Mouse (Mus musculus): Measurements from ENCODE around the gene Cdc14a.

GRCm38 (mm10) chr3:116244476-116244875 is 179.4 kb downstream of the Cdc14a start:
- TF ChIP-seq CTCF (IDR thresholded peaks at IDR 0.05; ENCODE audit: borderline replicate concordance, extremely low read depth, insufficient read depth, insufficient read length): no peak
- TF ChIP-seq POLR2A (IDR thresholded peaks at IDR 0.05; ENCODE audit: borderline replicate concordance, extremely low read depth, insufficient read depth, insufficient read length, poor library complexity, severe bottlenecking): no peak
